Mouse (Mus musculus): Measurements from ENCODE around the gene P2rx3.

DNA sequence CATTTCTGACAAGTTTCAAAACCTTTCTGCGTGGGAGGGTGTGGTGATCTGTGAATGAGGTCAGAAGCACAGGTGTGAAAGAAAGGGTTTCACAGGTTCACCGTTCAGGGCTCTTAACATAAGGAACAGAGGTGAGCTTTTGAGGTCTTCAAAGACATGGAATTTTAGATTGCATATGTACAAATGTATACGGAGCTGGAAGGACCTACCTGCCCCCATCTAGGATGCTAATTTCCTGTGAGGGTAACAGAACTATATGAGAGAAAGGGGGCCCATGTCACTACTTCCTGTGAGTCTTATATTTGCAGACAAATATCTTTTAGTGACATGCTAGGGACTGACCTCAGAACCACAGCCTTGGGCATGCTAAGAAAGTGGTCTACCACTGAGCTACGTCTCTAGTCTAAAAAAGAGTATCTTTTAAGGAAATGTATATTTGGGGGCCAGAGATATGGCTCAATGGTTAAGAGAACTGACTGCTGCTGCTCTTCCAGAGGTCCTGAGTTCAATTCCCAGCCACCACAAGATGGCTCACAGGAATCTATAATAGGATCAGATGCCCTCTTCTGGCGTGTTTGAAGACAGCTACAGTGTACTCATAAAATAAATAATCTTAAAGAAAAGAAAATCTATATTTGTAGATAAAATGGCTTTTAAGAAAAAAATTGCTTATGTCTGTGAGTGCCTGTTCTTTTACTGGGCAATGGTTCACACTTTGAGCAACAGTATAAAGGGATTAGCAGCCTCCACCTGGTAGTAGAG is 23.3 kb downstream of the P2rx3 start:
- TF ChIP-seq CTCF (IDR thresholded peaks at IDR 0.05; ENCODE audit: borderline replicate concordance, insufficient read depth, low read depth, low read length) (no peak), POLR2A (IDR thresholded peaks at IDR 0.05; ENCODE audit: borderline replicate concordance, insufficient read depth, low read length) (no peak)

Measured in cerebellum, adult 2 months (tissue).